Mouse (Mus musculus): Measurements from ENCODE around the gene Hoxb7. TPM values are rescaled to one million over a fixed set of nuclear protein-coding genes. Genes with fewer than 3 reads are reported as not detected.

The Hoxb7 gene
- total RNA-seq, 2 experiments from 2014 or later = not detected

DNA sequence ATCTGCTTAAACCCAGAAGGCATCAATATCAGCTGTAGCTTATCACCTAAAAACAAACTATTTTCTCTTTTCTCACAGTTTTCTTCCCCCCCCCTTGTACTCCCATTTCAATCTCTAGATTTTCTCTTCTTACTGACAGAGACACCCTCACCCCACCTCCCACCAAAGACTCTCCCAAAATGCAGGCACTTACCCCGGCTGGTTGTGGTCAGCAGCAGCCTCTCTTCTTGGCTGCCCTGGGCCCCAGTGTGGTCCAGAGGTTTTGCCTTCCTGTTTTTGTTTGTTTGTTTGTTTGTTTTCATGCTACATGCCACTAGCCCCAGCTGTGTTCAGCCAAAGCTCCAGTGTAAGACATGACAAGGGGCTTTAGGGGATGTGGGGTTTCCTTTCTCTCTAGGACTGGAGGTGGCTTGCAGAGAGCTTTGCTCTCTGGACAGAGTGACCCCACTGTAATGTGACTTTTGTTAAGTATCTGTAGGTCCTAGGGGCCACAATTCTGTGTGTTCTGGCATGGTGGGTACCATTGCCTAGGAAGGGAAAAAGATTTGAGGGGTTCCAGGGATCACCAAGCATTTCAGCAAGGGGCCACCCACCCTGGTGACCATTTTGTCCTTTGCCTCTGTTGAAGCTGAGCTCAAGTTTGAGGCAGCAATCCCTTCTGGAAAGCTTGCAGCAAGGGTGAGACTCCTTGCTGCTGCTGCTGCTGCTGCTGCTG, 18.2 kb upstream of the Hoxb7 start:
- no peak for DNase-seq (ENCODE audit: low spot score in 2 of 2)

DNA sequence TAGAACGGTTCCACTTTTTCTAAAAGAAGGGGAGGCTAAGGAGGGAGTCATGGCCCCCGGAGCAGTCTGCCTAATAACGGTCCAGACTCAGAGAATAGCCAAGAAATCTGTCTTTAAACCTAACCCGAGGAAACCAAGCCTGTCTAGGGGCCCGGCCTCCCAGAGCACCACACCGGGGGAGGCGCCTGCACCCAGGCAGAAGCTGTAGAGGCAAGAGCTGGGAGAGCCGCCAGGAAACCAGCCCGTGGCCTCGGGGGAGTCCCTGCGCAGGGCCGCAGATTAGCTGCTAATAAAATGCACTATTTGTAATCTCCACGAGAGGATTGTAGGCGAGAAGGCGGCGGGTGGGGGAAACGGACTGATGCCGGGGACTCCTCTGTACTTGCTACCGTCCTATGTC, 16.6 kb upstream of the Hoxb7 start:
- no peak for DNase-seq (ENCODE audit: low spot score in 2 of 2)

DNA sequence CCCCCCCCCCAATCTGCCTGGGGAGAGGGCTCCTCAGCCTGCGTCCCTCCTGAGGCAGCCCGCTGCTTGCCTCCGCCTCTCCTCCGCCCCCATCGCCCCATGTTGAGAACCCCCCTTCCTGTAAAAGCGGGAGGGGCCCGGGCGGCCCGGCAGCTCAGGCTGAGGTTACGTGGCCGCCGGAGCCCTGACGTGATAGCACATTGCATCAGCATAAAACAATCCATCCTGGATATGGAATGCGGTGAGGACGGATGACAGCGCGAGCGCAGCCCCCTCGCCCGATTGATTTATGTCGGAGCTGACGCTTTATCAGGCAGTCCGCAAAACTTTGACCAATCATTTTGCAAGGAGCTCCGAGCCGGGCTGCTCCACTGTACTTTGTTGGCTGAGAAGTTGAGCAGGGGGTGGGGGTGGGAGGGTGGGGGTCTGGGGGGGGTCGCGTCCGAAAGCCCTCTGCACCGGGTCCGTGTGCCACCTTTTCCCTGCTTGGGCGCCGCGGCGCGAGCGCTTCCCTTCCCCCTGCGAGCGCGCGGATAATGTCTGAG, 15.4 kb upstream of the Hoxb7 start, which contains the start of gene Hoxb9:
Hoxb9 (plus strand) TSS at position 462 of the 545 bp plus-strand sequence.
- DNase-seq (ENCODE audit: low spot score in 2 of 2) = no peak

DNA sequence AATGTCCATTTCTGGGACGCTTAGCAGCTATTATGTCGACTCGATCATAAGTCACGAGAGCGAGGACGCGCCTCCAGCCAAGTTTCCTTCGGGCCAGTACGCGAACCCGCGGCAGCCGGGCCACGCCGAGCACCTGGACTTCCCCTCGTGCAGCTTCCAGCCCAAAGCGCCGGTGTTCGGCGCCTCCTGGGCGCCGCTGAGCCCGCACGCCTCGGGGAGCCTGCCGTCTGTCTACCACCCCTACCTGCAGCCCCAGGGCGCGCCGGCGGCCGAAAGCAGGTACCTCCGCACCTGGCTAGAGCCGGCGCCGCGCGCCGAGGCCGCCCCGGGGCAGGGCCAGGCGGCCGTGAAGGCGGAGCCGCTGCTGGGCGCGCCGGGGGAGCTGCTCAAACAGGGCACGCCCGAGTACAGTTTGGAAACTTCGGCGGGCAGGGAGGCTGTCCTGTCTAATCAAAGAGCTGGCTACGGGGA, 14.8 kb upstream of the Hoxb7 start:
- DNase-seq (ENCODE audit: low spot score in 2 of 2) = no peak

DNA sequence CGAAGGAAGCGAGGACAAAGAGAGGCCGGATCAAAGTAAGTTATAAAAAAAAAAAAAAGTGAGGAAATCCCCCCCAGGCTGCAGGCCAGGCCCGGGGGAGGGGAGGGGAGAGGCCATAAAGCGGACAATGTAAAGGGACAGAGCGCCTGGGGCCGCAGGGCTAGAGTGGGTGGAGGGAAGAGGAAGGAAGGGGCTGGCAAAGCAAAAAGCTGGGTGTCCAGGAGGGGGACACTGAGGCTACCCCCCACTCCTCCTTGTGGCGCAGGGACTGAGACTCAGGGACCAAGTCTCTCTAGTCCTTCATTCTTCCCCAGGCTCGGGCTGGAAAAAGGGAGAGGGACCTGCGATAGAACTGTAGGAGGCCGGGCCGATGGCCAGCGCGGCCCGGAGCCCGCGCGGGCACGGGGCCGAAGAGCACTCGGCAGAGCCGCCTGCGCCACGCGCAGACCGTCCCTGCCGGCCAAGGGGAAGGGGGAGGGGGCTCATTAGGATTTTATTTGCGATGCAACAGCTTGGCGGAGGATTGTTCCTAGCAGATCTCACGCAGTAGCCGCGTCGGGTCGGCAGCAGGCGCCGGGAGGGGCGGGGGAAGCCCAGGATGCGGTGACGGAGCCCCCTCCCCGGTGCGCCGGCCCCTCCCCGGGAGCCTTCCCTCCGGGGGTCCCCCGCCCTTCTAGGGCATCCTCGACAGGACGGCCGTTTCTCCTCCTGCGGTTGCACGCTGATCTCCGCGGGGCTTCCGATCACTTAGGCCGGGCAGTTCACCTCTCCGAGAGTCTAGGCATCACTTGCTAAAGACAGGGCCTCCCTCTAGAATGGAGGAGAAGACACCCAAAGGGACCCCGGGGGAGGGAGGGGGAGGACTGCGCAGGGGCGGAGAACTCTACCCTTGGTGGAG, 14.2 kb upstream of the Hoxb7 start:
- DNase-seq (ENCODE audit: low spot score in 2 of 2) = no peak

DNA sequence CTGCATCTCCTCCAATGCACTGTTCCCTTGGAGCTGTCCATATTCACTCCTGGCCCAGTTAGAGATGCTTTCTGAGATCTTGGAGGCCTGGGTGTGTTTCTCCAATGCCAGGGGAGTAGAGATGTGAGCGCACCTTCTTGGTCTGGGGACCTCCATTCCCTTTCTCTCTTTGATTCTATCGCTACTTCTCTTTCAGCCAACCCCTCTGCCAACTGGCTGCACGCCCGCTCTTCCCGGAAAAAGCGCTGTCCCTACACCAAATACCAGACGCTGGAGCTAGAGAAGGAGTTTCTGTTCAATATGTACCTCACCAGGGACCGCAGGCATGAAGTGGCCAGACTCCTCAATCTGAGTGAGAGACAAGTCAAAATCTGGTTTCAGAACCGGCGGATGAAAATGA, 12.0 kb upstream of the Hoxb7 start:
- no peak for DNase-seq (ENCODE audit: low spot score in 2 of 2)

DNA sequence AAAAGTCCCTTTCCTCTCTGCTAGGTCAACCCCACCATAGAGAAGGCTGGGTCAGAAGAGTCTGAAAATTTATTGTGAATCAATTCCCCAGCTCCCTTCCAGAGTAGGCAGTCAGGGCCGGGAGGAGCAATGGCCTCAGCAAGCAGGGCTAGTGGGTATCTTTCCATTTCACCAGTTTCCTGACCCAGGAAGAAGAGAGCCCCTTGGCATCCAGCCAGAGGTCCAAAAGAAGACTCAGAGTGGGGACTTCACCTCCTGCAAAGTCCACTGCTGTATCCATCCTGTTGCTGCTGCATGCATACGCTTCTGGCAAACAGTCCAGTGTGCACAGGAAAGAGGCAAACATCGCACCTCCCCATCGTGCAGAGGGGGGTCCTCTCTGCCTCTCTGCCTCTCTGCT, 10.5 kb upstream of the Hoxb7 start:
- no peak for DNase-seq (ENCODE audit: low spot score in 2 of 2)

DNA sequence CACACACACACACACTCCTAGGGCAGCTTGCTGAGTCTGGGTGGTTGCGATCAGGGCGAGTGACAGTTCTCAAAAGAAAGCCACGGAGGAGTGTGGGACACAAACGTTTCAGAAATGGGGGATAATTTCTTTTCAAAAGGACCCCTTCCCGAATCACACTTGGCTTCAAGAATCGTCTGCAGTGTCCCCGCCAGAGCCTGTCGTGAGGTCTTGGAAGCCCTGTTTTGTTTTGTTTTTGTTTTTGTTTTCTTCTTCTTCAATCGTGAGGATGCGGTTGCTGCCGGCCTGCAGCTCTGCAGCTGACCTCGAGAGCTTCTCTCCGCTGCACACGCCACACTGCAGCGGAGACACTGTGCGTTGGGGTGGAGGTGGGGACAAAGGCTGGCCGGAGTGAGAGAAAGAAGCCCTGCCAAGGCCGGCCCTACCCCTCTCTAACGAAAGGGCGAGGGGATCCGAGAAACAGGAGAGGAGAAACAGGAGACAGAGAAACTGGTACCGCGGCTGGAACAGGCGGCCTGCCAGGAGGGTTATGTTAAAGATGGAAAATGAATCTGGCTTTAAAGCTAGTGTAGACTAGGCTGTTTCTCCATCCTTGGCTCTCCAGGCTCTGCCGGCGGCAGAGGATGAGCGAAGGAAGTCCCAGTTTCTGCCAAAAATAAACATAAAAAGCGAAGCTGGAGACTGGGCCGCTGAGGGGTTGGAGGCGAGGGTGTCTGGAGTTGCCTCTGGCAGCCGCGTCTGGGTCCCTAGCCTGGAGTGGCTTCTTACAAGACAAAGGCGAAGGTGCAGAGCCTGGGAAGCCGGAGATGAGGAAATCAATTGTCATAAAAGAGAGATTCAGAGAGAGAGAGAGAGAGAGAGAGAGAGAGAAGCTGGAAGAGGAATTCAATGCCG, 9.0 kb upstream of the Hoxb7 start:
- no peak for DNase-seq (ENCODE audit: low spot score in 2 of 2)

DNA sequence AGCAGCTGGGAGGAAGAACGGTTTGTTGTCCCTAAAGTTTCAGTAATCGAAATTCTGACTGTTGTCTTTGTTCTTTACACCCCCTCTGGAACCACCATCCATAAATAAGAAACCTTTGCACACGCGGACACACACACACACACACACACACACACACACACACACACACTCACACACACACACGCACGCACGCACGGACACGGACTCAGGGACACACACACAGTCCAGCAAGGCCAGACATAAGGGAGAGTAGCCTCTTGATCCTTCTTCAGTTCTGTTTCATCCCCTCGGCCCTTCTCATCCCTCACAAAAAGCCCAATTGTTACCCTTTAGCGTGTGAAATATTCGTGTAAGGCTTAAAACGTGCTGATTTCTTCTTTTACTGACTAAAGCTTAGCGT, 8.1 kb upstream of the Hoxb7 start:
- no peak for DNase-seq (ENCODE audit: low spot score in 2 of 2)

DNA sequence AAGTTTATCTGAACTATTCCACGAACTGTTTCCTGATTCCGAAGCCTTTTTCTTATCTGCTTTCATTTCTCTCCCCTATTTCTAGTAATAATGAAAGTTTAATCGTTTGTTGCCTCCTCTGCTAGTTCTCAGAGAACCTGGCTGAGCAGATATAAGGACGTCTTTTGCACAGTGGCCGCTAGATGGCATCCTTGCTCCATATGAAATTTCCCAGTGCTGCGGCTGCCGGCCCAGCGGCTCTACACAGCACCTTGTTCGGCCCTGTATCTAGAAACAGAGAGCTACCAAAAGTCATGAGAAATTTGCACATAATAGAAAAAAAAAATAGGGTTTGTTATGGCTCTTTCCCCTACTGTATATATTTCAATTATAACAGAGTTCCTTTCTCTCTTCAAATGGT, 7.7 kb upstream of the Hoxb7 start:
- DNase-seq (ENCODE audit: low spot score in 2 of 2) = peak; percentile 74 to 88

DNA sequence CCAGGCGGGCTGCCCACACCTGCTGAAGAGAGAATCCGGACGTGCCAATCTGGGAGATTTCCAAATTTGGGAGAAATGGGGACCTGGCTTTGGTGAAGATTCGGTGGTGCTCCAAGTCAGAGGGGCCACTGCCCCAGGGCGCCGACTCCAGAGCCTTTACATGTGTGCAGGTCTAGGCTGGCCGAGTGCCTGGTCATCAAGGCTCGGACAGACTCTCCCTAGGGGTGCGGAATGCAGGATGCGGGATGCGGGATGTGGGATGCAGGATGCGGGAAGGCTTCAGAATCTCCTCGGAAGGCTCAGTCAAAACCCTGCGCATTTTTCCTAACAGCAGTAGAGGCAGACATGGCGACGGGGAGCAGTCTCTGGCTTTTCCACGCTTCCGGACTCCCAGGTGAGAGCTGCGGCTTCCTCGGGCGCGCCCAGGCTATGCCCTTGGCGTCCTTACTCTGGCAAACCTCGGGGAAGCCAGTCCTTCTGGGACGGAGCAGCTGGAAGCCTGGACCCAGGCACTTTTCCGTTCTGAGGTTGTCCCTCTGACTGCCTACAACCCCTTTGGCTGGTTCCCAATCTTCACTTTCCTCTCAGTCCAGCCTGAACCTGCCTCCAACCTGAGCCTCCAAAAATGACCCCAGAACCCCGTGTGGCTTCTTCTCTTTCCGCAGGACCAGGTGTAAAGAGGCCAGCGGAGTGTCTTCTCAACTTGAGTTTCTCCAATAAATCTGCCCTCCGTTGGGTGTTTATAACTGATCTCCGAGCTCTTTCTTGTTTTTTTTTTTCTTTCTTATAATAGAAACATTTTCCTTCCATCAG, 6.8 kb upstream of the Hoxb7 start:
- no peak for DNase-seq (ENCODE audit: low spot score in 2 of 2)

DNA sequence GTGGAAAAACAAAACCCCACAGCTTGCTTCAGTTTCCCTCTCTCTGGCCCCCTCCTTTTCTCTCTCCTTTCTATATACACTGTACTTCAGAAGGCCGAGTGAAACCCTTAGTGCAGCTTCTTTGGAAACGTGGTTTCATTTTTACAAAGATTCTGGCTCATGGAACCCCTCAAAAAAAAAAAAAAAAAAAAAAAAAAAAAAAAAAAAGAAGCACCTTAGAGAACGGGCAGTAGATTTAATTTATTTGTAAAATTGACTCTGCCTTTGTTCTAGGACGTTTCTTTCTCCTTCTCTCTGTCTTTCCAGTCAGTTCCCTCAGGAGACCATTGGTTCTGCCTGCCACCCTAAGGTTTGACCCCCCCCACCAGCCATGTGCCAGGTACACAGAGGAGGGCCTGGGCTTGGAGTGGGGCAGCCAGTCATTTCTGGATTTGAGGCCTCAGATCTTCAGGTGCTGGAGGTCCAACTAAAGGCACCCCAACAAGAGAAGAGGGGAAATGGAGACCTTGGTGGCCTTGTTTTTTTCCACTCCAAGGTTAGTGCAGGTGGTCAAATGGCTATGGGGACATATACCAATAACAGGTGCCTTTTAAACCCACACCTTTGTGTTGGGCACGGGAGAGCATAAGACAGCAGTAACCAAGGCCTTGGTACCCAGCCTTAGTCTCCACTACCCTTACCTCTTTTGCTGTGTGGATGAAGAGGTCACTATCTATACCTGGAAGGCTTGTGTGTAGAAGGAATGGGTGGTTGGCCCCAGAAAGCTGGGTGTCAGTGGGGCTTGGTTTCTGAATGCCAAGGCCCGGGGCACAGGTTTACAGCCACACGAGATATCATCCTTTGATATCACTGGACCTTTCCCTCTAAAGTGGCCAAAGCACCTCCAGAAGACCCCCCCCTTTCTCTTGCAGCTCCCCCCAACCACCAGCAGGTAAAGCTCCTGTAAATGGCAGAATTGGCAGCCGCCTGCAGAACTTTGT, 5.7 kb upstream of the Hoxb7 start:
- no peak for DNase-seq (ENCODE audit: low spot score in 2 of 2)

DNA sequence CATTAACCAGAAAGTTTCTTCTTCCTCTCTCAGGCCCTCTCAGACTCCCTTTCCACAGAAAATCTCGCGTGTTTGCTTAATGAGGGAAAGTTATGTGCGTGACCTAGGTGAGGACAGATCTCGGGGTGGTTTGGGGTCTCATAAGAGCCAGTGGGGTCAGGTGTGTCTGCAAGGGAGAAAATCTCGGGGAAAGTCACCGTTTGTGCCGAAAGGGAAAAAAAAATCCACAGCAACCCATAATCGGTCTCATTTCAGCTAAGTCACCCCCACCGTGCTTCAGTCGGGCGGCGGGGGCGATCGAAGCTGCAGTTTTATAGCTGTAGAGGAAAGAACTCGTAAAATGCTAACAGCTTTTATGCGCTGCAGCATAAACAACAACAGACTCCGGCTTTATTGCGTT, 5.0 kb upstream of the Hoxb7 start:
- no peak for DNase-seq (ENCODE audit: low spot score in 2 of 2)

DNA sequence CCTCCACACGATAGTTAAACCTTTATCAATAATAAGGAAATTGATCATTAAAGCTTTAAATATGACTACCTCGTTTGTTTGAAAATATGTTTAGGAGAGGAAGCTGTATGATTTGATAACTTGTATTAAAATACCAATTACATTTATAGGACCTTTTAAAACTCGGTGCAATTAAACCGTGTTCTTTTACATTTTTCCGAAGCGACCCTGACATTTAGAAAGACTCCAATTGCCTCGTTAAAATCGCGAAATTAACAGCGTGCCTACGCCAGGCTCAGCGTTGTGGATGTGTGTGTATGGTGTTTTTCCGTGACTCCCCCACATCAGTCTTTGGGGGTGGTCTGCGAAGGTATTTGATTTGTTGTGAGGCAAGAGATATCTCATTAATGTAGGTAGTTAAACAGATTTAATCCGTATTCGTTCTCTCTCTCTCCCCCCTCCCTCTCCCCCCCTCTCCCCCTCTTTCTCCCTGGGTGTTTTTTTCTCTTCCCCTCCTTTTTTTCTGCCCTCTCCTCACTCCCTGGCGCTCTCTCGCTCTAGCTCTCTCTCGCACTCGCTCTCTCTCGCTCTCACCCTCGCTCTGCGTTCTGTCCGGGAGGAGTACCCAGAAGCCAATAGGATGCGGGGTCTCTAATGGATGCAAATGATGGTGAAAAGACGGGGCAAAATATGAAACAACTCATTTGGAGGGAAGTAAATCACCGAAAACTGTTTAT, 4.4 kb upstream of the Hoxb7 start, which contains the start of gene Hoxb8:
Hoxb8 (plus strand) TSS at position 51 of the 716 bp plus-strand sequence.
- no peak for DNase-seq (ENCODE audit: low spot score in 2 of 2)

DNA sequence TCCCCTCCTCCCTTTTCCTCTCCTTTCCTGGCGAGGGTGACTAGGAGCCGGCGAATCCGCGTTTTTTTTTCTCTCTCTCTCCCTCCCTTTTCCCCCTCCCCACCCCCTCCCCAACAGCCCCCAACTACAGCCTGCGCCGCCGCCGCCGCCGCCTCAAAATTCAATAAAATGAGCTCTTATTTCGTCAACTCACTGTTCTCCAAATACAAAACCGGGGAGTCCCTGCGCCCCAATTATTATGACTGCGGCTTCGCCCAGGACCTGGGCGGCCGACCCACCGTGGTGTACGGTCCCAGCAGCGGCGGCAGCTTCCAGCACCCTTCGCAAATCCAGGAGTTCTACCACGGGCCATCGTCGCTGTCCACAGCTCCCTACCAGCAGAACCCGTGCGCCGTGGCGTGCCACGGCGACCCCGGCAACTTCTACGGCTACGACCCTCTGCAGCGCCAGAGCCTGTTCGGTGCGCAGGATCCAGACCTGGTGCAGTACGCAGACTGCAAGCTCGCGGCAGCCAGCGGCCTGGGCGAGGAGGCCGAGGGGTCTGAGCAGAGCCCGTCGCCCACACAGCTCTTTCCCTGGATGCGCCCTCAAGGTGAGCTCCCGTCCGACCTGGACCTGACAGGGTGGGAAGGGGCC, 3.5 kb upstream of the Hoxb7 start:
- DNase-seq (ENCODE audit: low spot score in 2 of 2) = no peak

DNA sequence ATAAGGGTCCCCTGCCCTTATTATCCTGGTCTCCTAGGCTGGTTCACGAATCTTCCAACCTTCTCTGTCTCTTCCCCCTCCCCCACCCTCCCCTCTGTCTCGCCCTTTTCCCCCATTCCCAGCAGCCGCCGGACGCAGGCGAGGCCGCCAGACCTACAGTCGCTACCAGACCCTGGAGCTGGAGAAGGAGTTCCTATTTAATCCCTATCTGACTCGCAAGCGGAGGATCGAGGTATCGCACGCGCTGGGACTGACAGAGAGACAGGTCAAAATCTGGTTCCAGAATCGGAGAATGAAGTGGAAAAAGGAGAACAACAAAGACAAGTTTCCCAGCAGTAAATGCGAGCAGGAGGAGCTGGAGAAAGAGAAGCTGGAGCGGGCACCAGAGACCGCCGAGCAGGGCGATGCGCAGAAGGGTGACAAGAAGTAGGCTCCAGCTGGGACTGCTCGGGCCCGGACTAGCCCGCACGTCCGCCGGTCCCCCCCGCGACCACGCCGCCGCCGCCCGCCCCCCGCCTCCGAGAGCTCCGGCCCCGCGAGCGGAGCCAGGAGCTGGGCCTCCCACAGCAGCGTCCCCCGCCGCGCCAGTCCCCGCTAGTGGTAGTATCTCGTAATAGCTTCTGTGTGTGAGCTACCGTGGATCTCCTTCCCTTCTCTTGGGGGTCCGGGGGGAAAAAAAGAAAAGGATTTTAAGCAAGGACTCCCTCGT, 2.2 kb upstream of the Hoxb7 start:
- no peak for DNase-seq (ENCODE audit: low spot score in 2 of 2)
